Mouse (Mus musculus) T-helper 17 cell (primary cell): ENCODE results near the gene Chst3.
"Not testable (repeated sequence)": the region's sequence is repeated elsewhere in the genome, so short reads cannot be mapped to it uniquely, and the experiment has no call there.

ENCODE experiments used
- in situ Hi-C, 2 experiments: fragments of 300-600 bp; cut with MboI, MseI; formaldehyde crosslinking; loops; 1 replicate in 1 of 2; 2 replicates in 1 of 2; pipeline ENCODE4 v1.15.1; 2025; ENCODE audit warnings: high pct_unique_total_duplicates in 2 of 2

Chst3 gene

DNA sequence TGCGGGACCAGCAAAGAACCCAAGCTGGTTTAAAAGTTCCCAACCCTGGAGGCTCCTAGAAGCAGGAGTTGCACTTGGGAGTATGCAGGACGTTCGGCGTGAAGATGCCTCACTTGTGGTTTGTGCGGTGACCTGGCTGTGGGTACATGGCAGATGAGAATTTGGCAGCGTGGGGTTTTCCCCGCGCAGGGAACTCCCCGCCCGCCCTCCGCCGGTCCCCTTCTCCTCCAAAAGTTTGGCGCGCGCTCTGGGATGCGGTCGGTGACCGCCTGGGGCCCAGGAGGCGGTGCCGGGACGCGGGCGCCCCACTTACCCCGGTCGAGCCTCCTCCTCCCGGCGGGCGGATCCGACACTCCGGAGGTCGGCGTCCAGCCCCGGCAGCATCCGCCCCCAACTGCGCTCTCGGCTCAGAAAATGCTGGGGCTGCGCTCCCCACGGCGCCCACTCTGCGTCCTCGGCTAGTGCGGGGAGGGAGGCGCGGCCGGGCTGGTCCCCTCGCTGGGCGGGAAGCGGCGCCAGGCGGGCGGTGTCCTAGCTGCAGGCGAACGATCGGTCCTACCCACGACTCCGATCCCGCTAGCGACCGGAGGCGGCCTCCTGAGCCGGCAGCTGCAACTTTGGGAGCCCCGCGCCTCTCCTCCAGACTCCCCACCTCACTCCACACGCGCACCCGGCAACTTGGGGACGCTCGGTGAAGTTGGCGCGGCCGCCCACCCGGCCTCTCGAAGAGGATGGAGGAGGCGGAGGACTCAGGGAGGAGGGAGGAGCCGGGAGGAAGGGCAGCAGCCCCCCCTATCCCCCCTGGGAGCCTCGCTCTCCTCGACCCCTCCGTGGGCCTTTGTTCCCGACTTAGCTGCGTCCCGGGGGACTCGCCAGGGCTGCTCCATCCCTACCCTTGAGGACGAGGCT lies at the start of gene Chst3:
Gene Chst3 (minus strand): TSS at position 670 of the 909 bp plus-strand sequence.
- in situ Hi-C loops, result no loop called here

DNA sequence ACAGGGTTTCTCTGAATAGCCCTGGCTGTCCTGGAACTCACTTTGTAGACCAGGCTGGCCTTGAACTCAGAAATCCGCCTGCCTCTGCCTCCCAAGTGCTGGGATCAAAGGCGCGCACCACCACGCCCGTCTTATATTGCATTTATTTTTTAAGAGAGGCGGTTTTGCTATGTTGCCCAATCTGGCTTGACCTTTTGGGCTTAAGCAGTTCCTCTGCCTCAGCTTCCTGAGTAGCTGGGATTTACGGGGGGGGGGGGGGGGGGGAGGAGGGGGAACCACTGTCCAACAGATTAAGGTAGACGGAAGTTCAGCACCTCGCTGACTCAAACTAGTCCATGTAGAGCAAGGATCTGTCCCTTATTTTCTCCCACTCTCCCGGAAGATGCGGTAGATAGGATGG lies 49.7 kb upstream of the Chst3 start:
- in situ Hi-C loops, result no loop called here

DNA sequence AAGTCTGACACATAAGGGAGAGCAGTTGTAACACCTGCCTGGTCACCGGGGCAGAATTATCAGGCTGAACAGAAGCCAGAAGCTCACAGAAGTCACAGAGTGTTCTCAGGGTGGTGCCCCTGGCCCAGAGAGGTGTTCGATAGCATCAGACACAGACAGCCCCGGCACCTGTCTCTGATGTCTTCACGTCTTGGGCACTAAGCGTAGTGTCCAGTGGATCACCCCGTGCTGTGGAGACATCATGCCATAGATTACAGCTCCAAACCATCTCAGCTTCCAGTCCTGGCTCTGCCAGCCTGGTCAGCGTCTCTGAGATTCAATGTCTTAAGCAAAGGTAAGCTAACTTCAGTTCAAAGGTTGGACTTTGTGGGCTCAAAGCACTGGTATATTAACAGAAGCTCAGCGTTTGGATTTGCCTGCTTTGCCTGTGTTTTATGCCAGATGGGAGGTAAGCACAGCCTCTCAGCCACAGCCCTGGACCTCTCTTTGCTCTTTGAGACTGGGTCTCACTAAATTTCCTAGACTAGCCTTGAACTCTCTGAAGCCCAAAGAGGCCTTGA lies 47.9 kb upstream of the Chst3 start:
- in situ Hi-C loops, result no loop called here

DNA sequence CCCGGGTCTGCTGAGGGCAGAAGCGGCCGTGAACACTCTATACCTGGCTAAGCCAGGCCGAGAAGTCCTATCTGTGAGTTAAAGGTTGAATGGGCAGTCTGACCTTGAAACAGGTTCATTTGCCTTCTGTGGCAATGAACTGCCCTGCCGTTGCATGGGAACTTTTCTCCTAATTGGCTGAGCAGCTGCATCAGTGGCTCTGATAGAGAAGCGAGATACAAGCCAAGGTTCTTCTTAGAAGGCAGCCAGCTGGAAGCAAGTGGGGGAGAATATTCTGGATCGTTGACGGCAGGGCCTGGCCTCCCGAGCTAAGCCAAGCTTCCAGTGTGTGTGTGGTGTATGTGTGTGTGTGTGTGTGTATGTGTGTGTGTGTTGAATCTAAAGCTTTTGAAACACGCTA lies 46.2 kb upstream of the Chst3 start:
- in situ Hi-C loops, result no loop called here

DNA sequence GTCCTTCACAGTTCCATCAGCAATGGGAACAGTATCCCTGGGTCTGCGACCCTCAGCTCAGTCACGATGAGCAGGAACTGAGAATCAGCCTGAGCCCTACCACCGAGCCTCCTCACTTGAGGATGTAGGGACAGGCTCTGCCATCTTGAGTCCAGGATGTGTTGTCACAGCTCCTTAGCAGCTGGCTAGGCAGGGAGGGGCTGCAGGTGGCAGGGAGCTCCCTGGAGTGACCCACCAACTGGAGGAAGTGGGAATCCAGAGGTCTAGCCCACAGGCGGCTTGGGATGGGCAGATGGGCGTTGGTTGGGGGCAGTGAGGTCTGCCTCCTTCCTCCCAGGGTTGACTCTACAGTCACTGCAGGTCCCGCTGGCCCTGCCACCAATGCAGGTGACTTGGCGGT lies 44.3 kb upstream of the Chst3 start:
- in situ Hi-C loops, result no loop called here

DNA sequence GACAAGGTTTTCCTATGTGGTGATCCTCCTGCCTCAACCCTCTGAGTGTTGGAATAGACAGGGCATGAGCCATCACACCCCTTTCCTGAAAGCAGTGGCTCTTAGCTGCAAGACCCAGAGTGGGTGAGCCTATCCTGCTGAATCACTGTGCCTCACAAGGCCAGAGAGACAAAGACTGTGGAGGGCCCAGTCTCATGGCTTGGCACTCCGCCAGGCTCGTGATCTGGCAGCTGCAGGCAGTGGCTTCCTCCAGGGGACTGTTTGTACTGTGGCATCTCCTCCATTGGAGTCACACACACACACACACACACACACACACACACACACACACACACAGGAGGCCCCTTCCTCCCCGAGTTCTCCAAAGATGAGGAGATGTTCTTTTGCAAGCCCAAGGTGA lies 43.3 kb upstream of the Chst3 start:
- in situ Hi-C loops, result no loop called here

DNA sequence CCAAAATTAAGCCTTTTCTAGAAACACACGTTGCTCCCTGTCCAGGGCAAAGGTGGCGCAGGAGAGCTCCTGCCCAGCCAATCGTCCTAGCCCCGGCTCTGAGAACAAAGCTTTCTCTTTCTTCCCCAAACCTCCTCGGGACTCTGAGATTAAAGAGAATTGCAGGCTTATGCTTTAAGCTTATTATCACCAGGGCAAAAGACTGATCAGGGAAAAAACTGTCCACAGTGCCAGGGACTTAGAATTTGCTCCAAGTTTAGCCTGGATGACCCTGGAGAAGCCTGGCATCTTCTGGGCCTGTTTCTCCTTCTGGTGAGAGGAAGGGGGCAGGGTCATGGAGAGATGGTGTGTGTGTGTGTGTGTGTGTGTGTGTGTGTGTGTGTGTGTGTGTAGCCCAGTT lies 42.5 kb upstream of the Chst3 start:
- in situ Hi-C loops, result no loop called here

DNA sequence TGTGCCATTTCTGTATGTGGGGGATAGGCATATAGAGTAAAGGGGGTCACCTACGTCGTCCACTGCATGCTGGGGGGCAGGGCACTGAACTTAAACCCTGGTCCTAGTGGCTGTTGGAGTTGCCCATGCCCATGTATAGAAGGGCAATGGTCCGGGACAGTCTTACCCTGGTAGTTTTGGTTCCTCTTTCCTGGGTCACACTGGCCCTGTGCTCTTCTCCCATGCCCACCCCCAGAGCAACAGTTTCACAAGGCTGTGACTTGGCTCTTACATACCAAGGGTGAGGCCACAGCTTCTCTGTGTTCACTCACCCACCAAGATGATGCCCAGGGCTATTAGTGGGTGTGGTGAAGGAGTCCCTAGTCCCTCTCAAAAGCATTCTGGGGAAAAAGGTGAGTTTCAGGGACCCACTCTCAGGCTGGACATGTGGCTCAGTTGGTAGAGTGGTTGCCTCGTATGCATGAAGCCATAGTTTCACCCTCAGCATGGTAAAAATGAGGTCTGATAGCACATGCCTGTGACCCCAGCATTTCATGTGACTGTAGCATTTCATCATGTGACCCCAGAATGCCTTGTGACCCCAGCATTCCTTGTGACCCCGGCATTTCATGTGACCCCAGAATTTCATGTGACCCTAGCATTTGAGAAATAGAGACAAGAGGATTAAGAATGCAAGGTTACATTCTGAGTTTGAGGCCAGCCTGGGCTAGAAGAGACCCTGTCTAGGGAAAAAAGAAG lies 41.7 kb upstream of the Chst3 start:
- in situ Hi-C loops, result no loop called here

DNA sequence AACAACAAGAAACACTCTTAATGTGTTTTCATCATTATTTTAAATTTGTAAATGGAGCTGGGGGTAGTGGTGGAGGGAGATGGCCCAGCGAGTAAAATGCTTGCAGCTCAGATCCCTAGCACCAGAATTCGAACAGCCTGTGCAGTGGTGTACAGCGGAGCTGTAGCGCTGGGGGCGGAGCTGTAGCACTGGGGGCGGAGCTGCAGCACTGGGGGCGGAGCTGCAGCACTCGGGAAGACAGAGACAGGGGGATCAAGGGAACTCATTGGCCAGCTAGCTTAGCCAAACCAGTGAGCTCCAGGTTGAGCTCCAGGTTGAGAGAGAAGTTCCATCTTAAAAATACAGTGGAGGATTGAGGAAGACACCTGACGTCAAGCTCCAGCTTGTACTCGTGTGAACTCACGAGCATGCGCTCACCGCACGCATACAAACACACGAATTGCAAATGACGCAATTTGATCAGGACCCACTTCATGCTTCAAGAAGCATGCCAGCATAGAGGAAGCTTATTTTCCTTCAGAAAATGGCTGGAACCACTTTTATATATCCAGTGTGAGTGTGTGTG lies 38.3 kb upstream of the Chst3 start:
- in situ Hi-C loops, result no loop called here

DNA sequence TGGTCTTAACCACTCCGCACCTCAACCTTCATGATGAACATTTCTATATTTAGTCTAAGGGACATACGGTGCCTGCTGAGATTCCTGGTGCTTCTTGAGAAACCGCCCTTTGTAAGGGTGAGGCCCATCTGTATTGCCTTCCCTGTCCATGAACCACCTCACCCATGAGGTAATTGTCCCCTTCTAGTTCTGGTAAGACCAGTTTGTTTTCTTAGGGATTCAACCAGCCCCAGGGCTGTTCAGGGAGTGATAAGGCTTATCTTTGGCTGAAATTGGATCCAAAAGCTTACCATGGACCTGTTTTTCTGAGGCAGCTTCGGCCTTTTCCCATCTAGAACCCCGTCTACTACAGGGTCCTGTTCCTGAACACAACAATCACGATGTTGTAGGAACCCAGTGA lies 37.0 kb upstream of the Chst3 start:
- in situ Hi-C loops, result no loop called here

DNA sequence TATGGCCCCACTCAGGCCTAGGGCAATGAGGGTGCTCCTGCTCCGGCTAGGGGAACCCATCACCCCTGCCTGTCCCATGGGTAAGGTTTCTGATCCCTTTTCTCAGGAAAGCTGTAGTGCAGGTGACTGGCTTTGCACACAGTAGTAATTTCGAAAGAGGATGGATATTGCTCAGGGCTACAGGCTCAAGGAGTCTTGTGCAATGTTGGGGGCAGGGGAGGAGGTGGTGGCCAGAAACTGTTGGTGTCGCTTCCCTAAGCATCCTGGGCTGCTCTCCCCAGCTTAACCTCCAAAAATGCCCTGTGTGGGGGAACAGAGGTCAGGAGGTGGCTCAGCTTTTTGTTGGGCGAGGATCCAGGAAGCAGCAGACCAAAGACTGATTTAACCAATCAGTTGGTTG lies 33.5 kb upstream of the Chst3 start:
- in situ Hi-C loops, result no loop called here

DNA sequence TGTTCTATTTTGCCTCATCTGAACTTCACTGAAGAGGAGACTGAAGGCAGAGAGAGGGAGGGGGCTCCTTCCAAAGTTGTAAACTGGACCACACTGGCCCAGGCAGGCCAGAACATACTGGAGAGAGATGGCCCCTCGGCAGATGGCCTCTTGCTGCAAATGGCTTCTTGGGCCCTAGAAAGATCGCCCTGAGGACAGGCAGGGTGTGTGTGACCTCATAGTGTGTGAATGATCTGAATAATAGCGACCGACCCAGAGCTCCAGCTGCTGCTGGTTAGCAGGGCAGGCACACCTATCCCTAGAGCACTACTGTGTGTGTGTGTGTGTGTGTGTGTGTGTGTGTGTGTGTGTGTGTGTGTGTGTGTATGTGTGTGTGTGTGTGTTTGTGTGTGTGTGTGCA lies 33.1 kb upstream of the Chst3 start:
- in situ Hi-C loops, result no loop called here

DNA sequence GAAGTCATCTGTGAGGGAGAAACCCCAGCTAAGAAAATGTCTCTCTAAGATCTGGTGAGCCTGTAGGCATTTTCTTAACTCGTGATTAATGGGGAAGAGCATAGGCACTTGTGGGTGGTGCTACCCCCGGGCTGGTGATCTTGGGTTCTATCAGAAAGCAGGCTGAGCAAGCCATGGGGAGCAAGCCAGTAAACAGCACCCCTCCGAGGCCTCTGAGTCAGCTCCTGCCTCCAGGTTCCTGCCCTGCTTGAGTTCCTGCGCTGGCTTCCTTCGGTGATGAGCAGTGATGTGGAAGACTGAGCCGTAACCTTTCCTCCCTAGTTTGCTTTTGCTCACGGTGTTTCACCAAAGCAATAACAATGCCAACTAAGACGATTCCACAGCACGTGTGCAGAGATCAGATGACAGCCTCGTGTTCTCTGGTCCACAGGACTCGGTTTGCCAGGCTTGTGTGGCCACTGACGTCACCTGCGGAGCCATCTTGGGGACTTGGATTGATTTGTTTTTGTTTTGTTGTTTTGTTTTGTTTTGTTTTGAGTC lies 31.4 kb upstream of the Chst3 start:
- in situ Hi-C loops, result no loop called here

DNA sequence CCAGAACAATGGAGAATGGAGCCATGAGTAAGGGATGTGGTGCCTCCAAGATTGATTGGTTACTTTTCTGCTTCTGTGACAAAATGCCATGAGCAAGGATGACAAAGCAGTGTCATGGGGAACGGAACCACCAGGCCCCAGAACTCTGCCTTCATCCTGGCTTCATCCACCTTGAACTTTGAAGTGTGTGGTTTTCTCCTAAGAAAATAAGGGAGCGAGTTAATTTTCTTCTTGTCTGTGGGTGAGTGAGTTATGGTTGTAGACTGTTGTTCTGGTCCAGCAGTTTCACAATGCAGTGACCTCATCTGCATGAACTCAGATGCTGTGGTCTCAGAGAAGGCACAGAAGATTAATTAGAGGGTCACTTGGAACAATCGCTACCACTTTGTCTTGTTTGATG lies 29.3 kb upstream of the Chst3 start:
- in situ Hi-C loops, result not testable (repeated sequence)

DNA sequence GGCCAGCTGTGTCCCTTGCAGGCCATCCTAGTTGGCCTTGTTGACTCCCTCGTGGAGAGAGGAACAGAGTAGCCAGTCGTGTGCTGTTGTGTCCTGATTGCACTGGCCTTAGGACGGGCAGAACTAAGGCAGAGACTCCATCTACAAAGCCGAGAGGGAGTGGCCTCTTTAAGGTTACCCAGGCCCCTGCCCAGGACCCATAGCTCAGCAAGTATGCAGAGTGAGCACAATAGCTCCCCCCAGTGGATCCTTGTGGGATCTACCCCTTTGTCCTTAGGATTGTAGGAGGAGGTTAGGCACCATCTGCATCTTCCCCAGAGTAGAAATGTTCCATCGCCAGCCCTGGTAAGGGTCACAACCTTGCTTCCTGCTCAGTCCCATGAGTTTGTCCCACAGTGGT lies 27.5 kb upstream of the Chst3 start:
- in situ Hi-C loops, result no loop called here

DNA sequence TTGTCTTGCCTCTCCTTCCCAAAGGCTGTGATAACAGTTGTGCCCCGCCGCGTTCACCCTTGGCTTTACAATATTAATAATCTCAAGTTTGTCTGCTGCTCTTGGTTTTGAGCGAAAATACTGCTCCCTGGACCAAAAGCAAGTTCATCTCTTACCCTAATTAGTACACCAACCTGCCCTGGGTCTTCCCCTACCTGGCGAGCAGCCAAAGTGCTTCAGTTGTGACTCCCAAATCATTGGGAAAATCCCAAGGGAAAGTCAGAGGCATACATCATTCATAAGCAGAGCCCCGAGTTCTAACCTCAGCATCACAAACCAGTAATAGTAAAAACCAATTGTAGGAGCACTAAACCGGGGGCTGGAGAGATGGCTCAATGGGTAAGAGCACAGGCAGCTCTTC lies 26.6 kb upstream of the Chst3 start:
- in situ Hi-C loops, result no loop called here

DNA sequence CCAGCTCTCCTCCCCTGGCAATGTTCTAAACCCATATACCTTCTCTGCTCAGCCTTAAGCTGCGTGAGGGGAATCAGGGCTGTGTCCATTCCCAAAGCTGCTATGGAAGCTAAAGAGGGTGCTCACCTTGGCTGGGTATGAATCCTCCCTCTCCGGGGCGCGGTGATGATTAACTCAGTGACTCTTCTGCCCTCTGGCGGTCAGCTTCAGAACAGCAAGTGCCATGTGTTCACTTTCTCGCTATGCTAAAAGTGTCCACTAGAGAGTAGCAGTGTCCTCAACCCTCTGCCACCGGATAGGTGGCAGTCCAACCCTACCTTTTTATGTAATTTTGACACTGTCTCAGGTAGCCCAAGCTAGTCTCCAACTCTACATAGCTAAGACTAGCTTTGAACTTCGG lies 26.0 kb upstream of the Chst3 start:
- in situ Hi-C loops, result no loop called here

DNA sequence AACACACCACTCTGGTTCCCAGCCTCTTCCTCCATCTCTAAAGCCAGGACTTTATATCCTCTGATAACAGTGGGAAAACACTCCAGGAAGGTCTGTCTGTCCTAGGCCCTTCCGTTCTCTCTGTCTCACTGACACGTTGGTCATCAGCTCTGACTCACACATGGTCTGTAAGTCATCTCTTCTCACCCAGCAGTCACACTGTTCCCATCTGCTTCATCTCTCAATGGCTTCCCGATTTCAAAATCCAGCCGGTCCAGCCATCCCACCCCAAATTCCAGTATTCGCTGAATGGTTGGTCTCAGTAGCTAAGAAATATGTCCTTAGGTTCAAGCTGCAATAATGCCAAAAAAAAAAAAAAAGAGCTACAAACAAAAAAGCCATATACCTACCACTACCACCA lies 24.9 kb upstream of the Chst3 start:
- in situ Hi-C loops, result no loop called here

DNA sequence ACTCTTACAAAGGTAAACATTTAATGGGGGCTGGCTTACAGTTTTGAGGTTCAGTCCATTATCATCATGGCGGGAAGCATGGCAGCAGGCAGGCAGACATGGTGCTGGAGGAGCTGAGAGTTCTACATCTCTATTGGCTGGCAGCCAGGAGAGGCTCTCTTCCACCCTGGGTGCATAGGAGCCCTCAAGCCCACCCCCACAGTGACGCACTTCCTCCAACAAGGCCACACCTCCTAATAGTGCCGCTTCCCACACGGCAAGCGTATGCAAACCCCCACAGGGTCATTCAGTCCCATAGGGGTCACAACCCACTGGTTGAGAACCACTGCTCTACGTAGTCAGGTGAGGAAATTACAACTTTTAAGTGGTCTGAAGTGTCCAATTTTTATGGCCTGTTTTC lies 21.4 kb upstream of the Chst3 start:
- in situ Hi-C loops, result no loop called here

DNA sequence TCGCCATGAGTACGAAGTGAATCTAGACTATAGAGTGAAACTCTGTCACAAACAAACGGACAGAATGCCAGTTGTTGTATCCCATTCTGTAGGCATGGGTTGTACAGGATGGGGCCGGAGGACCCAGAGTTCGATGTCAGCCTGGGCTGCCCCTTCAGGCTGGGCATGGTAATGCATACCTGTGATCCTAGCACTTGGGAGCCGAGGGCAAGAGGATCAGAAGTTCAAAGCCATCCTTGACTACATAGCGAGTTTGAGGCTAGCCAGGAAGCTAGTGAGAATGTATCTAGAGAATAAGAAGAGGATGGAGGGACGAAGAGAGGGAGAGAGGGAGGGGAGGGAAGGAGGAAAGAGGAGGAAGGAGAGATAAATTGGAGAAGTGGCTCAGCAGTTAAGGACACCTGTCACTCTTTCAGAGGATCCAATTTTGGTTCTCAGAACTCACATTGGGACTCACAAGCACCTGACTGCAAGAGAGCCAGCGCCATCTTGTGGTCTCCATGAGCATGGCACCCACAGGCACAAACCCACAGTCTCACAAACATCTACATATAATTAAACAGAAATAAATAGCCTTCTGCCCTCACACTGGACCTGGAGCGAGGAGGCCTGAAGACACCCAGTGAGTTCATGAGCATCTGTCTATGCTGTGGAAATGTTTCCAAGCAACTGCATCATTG lies 18.6 kb upstream of the Chst3 start:
- in situ Hi-C loops, result loop anchor here in 1 of 2 experiments (5.0 kb wide), 1 partner anchor 85 kb away; no protein-coding TSS in a partner anchor

DNA sequence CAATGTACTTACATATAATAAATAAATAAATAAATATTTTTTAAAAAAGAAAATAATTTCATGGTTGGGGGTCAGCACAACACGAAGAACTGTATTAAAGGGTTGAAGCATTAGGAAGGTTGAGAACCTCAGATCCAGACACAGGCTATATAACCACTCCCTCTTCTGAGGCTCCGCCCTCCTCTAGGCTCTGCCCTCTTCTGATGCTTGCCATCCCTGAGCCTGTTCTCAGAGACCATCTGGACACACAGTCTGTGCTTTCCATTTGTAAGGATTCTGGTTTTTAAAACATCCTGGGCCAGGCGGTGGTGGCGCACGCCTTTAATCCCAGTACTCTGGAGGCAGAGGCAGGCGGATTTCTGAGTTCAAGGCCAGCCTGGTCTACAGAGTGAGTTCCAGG lies 16.8 kb upstream of the Chst3 start:
- in situ Hi-C loops, result loop anchor here in 1 of 2 experiments (5.0 kb wide), 1 partner anchor 84 kb away; no protein-coding TSS in a partner anchor
